Mouse (Mus musculus): ENCODE data around the gene Palmd.

The Palmd gene

GRCm38 (mm10) chr3:116961354-116962142, 7.2 kb downstream of the Palmd start:
- no peak for DNase-seq (ENCODE audit: low read depth in 1 of 2, low spot score in 2 of 2)

- no peak for DNase-seq (ENCODE audit: low read depth in 1 of 2, low spot score in 2 of 2)
These were observed 8.4 kb downstream of the Palmd start for GRCm38 (mm10) chr3:116960414-116960813.

- DNase-seq (ENCODE audit: low read depth in 1 of 2, low spot score in 2 of 2): no peak
These were observed 13.7 kb downstream of the Palmd start for GRCm38 (mm10) chr3:116955061-116955460.

GRCm38 (mm10) chr3:116953366-116953765, 15.4 kb downstream of the Palmd start:
- DNase-seq (ENCODE audit: low read depth in 1 of 2, low spot score in 2 of 2): no peak

GRCm38 (mm10) chr3:116952242-116952899, 16.4 kb downstream of the Palmd start:
- no peak for DNase-seq (ENCODE audit: low read depth in 1 of 2, low spot score in 2 of 2)

GRCm38 (mm10) chr3:116951489-116951888, 17.3 kb downstream of the Palmd start:
- DNase-seq (ENCODE audit: low read depth in 1 of 2, low spot score in 2 of 2): no peak

GRCm38 (mm10) chr3:116950665-116951115, 18.1 kb downstream of the Palmd start:
- DNase-seq (ENCODE audit: low read depth in 1 of 2, low spot score in 2 of 2): no peak

- no peak for DNase-seq (ENCODE audit: low read depth in 1 of 2, low spot score in 2 of 2)
These were observed 22.3 kb downstream of the Palmd start for GRCm38 (mm10) chr3:116946476-116946875.

DNA sequence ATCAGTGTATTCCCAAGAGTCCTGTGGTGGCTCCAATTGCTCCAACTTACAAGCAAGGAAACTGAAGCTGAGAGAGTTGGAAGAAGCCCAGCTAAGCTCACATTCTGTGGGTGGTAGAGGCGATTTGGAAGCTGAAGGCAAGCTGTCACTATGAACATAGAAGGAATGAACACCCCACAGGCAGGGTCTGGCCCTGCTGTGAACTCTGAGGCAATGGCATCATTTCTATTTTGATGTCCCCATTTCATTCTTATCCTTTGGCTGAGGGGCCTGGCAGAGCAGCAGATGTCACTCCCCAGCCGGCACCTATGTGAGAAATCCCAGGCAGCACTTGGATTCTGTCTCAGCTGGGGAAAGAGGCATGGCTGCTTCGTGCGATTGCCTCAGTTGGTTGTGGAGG, 25.4 kb downstream of the Palmd start:
- DNase-seq (ENCODE audit: low read depth in 1 of 2, low spot score in 2 of 2): no peak

GRCm38 (mm10) chr3:116942751-116943150, 26.0 kb downstream of the Palmd start:
- no peak for DNase-seq (ENCODE audit: low read depth in 1 of 2, low spot score in 2 of 2)

- no peak for DNase-seq (ENCODE audit: low read depth in 1 of 2, low spot score in 2 of 2)
These were observed 27.1 kb downstream of the Palmd start for GRCm38 (mm10) chr3:116941559-116942117.

DNA sequence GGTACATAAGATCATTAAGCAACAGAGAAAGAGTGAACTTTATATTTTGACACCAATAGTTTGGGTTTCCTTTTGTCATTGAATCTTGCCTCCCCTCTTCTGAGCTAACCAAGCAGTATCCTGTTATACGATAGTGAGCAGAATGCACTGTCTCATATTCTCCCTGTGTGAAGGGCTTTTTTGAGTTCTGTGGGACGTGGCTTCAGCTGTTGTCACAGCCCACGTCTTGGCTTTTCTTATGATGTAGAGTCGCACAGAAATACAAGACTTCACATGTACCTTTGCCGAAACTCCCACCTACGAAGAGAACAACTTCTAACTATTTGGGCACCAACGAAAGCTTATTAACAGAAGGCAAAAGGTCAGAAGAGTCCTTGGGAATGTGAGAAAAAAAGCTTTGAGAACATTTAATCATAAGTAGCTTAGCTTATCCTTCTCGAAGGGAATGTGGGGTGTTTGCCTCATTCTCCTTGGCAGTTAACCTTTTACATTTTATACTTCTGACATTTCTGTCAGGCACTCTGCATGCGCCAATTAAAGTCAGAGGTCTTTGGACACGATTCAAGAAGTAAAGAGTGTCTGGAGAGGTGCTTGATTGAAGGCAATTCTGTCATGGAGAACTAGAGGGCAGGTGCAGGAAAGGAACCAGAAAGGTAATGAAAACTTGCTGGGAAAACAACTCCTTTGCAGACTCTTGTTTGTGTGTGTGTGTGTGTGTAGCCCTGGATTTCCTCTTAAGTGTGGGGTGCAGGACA, 27.8 kb downstream of the Palmd start:
- DNase-seq (ENCODE audit: low read depth in 1 of 2, low spot score in 2 of 2): no peak

- no peak for DNase-seq (ENCODE audit: low read depth in 1 of 2, low spot score in 2 of 2)
These were observed 31.7 kb downstream of the Palmd start for GRCm38 (mm10) chr3:116936934-116937691.

GRCm38 (mm10) chr3:116933158-116933557, 35.6 kb downstream of the Palmd start:
- DNase-seq (ENCODE audit: low read depth in 1 of 2, low spot score in 2 of 2): no peak

GRCm38 (mm10) chr3:116928994-116929393, 39.8 kb downstream of the Palmd start:
- no peak for DNase-seq (ENCODE audit: low read depth in 1 of 2, low spot score in 2 of 2)

DNA sequence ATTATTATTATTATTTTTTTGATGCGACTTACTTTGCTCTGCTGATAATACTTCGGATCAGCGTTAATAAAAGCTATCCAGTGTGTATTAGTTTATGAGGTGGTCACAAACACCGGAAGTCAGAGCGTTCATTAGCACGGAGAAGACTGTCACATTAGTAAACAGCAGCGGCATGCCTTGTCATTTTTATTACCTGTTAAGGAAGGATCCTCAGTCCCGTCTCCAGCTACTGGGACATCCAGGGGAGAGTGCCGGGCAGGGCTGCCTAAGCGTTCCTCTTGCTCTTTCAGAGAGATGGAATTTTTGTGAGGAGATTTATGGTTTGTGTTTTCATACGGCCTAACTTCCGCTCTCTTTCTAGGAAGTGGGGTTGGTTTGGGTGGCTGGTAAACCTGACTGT, 45.7 kb downstream of the Palmd start:
- DNase-seq (ENCODE audit: low read depth in 1 of 2, low spot score in 2 of 2): no peak

- DNase-seq (ENCODE audit: low read depth in 1 of 2, low spot score in 2 of 2): no peak
These were observed 47.3 kb downstream of the Palmd start for GRCm38 (mm10) chr3:116921535-116921934.

DNA sequence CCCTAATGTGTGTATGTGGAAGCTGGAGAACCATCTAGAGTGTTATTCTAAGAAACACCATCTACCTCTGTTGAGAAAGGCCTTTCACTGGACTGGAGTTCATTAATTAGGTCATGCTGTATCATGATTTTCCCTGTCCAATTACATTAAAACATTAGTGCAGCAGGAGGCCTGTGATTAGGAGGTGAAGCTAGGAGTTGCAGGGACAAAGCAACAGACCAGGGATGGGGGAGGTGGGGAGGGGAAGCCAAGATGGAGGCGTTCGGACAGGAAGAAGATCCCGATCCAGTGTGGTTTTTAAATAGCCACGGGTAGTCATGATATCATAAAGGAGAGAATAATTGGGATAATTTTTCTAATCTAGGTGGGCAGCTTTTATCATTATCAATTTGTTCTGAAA, 51.8 kb downstream of the Palmd start:
- DNase-seq (ENCODE audit: low read depth in 1 of 2, low spot score in 2 of 2): no peak

GRCm38 (mm10) chr3:116914931-116915330, 53.9 kb downstream of the Palmd start:
- no peak for DNase-seq (ENCODE audit: low read depth in 1 of 2, low spot score in 2 of 2)

DNA sequence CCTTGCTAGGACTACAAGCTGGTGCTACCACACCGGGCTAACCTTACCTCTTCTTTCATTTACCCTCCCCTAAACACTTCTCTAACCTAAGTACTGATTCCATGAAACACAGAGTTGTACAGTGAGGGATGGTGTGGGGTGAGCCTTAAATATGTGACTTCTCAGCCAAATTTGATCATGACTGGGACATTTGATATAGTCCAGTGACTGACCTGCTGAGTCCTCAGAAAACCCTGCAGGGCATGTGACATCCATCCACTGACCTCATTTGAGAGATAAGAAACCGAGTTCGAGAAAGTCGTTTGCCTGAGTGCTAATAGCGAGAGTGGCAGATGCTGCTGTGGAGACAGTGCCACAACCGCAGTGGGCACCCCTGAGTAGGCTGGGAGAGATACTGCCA, 54.4 kb downstream of the Palmd start:
- no peak for DNase-seq (ENCODE audit: low read depth in 1 of 2, low spot score in 2 of 2)

DNA sequence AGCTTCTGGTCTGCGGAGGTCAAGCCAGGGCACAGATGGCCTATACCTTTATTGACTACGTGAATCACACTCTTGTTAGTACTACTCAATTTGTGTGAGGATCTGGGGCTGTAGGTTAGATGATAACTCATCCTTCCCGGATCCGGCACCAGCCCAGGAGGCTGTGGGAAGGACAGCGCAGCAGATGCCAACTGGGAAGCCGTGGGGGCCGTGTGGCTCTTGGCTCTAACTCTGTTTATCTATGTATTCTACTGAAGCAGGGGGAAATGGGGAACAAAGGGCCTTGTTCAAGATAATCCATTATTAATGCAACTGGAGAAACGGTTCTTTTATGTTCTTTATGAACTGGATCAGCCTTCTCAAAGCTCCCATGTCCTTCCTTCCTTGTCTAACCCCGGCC, 62.2 kb downstream of the Palmd start:
- no peak for DNase-seq (ENCODE audit: low read depth in 1 of 2, low spot score in 2 of 2)

All from monocyte, adult 2 months (primary cell).